Mouse (Mus musculus) ES-Bruce4 (cell line): ENCODE data around the gene Tctn1.

Experiments used
- CTCF ChIP-seq: IDR thresholded peaks from one replicate; pipeline ENCODE4 v1.8.1; 2011; ENCODE audit warnings: low read depth, low read length
- EP300 ChIP-seq: IDR thresholded peaks from 2 replicates; pipeline ENCODE4 v1.6.1; 2011; ENCODE audit warnings: low read depth, low read length; ENCODE audit not compliant: insufficient read depth

- no peak; the same call in 1 of the 2 replicates for TF ChIP-seq EP300
- TF ChIP-seq CTCF, result no peak
These were observed 10.5 kb upstream of the Tctn1 start for GRCm38 (mm10) chr5:122274785-122275184.
